Mouse (Mus musculus) myocyte (in vitro differentiated cells): ENCODE data around the gene Amot.

Source experiments
- MYOG ChIP-seq, 3 experiments: IDR thresholded peaks; one replicate each; pipeline ENCODE4 v1.6.1; 2011; ENCODE audit warnings: control low read depth in 2 of 3, low read depth in 2 of 3, mild to moderate bottlenecking in 2 of 3; ENCODE audit not compliant: insufficient read length in 2 of 3, control insufficient read depth in 1 of 3, insufficient read depth in 1 of 3
- POLR2A ChIP-seq: IDR thresholded peaks from one replicate; pipeline ENCODE4 v1.6.1; 2011; ENCODE audit warnings: low read depth, mild to moderate bottlenecking, control low read depth, moderate library complexity; ENCODE audit not compliant: insufficient read length

DNA sequence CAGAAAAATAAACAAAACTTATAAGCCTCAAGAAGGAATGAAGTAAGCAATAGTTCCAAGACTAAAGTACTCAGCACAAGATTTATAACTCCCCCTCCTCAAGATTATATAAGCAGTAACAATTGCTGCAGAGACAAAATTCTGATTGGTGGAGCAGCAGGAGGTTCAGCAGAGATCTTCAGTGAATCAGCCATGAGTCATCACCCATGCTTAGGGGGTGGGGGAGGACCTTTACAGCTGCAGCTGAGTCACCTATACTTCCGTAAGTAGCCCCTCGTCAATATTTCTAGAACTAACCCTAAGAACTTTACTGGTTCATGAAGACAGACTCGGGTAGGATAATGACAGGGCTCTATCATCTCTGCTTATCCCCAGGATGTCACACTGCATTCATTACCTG is 43.6 kb downstream of the Amot start:
- TF ChIP-seq MYOG (IDR thresholded peaks at IDR 0.05; ENCODE audit: control insufficient read depth in 1 of 3, insufficient read depth in 1 of 3, insufficient read length in 2 of 3, low read depth in 2 of 3), result no peak
- no peak for TF ChIP-seq POLR2A
